Mouse (Mus musculus) bone marrow, adult 2 months (tissue): ENCODE data around the gene Enkd1.

ENCODE experiments used
- CTCF ChIP-seq: fragments of 200-500 bp; IDR thresholded peaks from 2 replicates; pipeline ENCODE4 v1.5.1; 2011; ENCODE audit warnings: low read length, control low read depth; ENCODE audit not compliant: control insufficient read depth, insufficient read depth
- POLR2A ChIP-seq: fragments of 200-500 bp; IDR thresholded peaks from 2 replicates; pipeline ENCODE4 v1.6.1; 2011; ENCODE audit warnings: low read depth, mild to moderate bottlenecking, control low read depth, low read length, borderline replicate concordance; ENCODE audit not compliant: control insufficient read depth

GRCm38 (mm10) chr8:105695080-105695780, 12.8 kb downstream of the Enkd1 start:
- no peak for TF ChIP-seq CTCF
- TF ChIP-seq POLR2A: no peak
